Mouse (Mus musculus): ENCODE data around the gene Il4ra.

Il4ra gene

DNA sequence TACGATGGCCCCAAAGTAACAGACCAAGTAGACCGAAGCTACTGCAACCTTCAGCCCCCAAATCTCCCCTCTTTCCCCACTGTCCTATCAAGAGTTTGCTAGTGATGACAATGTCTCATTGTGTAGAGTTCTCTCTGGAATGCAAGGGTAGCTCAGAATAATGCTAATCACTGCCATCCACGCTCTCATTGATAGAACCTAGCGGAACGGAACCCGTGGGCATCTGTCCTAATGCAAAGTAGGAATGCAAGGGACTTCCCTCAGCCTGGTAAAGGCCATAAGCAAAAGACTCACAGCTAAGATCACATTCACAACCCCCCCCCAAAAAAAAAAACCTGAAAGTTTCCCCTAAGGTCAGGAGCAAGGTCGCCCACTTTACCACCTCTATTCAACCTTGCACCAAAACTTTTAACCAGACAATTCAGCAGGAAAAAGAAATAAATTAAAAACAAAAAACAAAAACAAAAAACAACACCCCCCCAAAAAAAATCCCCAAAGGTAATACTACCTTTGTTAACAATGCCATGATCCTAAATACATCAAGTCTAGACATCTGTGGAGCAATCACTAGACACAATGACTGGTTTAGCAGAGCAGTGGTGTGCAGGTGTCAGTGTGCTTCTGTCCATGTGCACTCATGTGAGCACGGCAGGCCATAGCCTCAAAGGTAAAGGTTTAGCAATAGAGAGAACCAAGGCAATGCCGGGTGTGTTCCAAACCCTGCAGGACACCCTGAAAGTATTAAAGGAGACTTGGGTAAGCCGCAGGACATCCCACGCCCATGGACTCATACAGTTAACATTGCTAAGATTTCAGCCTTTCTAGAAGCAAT is 45.8 kb downstream of the Il4ra start:
- CTCF ChIA-PET = interaction anchor here (0.8 to 2.0 kb wide), 3 partner anchors 9 to 16 kb away, joined by 3 to 6 read pairs (median 4); no protein-coding TSS in a partner anchor

DNA sequence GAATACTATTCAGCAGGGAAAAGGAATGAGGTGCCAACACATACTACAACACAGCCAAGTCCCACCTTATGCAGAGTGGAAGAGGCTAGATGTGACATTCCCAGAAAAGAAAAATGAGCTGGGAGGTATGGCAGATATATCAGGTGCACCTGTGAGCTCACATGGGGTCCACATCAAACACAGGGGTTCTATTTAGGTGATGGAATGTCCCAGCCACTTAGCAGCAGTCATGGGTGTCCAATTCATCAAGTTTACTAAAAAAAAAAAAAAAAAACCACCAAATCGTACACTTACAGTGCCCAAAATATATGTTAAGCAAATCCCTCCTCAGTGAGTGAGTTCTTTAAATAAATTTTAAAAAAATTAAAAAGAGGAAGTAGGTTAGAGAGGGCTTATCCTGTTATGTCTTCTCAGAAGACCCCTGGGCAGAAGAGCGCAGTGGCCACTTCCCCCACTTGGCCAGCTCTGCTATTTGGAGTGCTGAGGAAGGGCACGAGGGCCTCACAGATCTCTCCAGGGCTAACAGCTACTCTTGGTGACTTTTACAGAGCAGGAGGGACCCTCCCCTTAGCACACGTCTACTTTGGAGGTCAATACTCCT is 47.6 kb downstream of the Il4ra start:
- CTCF ChIA-PET = interaction anchor here (0.7 to 2.0 kb wide), 2 partner anchors 17 to 39 kb away, joined by 6 to 10 read pairs; no protein-coding TSS in a partner anchor

DNA sequence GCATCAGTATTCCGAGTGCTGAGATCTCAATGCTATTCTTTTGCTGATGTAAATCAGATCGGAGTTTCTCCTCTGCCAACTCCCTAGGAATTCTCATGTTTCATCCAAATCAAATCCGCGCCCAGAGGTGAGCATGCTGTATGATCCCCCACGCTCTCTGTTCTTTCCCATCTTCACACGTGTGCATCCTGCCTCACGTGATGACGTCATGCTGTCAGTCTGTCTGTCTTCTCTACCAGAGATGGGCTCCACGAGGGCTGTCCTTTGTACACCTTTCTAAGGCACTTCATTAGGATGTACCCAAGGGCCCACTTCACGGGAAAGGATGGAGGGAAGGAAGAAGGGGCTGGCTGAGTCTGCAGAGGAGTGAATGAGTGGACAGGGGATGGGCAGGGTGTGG is 48.2 kb downstream of the Il4ra start:
- CTCF ChIA-PET = no interaction called here

DNA sequence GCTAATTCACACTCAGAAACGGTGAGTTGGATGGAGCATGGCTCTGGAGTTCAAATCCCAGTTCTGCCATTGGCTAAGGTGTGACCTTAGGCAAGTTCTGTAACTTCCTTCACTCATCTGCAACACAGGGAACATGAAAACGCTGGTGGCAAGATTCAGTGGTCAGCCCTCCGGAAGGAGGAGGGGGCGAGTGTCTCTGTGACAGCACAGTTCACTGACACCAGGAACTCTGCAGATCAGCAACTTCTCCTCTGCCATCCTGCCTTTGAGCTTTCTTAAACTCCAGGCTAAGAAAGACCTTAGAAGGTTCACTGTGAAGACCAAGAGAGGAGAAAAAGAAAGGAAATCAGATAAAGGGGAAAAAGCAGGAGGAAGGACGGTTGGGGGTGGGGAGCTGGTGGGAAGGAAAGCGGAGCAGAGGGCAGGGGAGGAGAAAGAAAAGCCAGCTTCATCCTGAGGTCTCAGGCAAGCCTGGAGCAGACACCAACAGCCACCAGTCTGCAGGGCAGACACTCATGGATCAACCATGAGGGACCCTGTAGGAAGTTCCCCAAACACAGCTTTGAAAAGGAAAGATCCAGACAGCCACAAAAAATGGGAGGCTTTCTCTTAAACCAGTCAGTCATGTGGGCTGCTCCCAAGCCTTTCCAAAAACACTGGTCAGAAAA is 48.8 kb downstream of the Il4ra start:
- CTCF ChIA-PET = interaction anchor here (0.6 to 1.1 kb wide), 3 partner anchors 17 to 27 kb away, joined by 3 to 4 read pairs (median 3); no protein-coding TSS in a partner anchor

DNA sequence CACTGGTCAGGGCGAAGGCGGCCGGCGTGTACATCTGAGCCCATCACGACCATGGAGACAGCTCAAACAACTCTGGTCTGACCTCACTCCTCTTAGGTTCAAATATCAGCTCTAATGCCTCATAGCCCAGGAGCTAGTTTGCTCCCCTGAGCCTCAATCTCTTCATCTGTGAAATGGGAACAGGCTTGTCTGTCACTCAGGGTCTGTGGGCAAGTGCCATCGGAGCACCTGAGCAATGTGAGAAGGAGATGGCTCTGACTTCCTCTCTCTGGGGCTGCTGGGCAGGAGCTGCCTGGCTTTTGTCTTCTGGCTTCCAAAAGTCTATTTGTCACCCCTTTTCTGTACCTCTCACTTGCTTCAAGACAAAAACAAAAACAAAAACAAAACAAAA is 49.4 kb downstream of the Il4ra start:
- CTCF ChIA-PET = interaction anchor here (1.0 to 1.1 kb wide), 2 partner anchors 18 to 27 kb away, joined by 3 to 4 read pairs; no protein-coding TSS in a partner anchor

DNA sequence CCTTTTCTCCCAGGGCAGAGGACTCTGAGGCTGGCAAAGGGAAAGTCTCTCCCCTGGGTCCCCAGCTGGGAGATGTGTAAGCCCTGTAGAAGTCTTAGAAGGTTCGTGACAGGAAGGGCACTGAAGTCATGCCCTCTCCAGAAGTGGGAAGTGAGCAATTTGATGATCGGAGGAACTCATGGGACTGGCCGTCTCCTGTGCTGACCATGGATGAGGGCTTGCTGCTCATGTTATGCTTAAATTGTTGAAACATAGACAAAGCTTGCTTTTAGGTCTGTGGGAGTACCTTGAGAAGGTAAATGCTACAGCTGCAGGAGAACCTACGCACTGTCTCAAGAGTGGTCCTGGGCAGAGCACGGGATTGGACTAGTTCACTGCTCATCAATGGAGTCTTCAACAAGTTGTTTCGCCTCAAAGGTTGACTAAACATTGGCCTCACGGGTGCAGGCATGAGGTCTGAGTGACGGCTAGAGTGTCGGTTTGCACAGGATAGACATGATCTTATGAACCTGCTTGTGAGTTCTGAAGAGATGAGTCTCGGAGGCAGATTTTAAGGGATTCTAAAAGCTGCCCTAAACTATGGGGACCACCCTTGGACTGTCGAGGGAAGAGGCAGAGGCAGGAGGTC is 50.0 kb downstream of the Il4ra start:
- CTCF ChIA-PET = interaction anchor here (1.0 kb wide), 1 partner anchor 28 kb away, joined by 4 read pairs; no protein-coding TSS in a partner anchor

DNA sequence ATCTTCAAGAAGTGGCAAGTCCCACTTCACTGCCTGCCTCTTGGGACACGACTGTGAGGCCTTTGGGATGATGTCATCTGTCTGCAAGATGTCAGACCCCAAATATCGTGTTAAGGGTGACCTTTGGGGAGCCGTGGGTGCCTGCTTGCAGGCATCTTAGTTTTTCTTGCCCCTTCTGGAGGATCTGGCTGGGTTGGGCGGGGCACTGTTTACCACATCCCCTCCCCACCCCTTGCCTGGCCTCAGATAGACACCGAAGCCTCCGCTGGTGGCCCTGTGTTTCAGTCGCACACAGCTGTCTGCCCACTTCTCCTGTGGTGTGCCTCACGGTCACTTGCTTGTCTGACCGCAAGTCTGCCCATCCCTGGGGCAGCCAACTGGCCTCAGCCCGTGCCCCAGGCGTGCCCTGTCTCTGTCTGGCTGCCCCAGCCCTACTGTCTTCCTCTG is 51.3 kb downstream of the Il4ra start, which contains the start of gene Il21r:
Gene Il21r, plus strand, starts transcription at position 245 of the 447 bp plus-strand sequence.
- CTCF ChIA-PET = no interaction called here

DNA sequence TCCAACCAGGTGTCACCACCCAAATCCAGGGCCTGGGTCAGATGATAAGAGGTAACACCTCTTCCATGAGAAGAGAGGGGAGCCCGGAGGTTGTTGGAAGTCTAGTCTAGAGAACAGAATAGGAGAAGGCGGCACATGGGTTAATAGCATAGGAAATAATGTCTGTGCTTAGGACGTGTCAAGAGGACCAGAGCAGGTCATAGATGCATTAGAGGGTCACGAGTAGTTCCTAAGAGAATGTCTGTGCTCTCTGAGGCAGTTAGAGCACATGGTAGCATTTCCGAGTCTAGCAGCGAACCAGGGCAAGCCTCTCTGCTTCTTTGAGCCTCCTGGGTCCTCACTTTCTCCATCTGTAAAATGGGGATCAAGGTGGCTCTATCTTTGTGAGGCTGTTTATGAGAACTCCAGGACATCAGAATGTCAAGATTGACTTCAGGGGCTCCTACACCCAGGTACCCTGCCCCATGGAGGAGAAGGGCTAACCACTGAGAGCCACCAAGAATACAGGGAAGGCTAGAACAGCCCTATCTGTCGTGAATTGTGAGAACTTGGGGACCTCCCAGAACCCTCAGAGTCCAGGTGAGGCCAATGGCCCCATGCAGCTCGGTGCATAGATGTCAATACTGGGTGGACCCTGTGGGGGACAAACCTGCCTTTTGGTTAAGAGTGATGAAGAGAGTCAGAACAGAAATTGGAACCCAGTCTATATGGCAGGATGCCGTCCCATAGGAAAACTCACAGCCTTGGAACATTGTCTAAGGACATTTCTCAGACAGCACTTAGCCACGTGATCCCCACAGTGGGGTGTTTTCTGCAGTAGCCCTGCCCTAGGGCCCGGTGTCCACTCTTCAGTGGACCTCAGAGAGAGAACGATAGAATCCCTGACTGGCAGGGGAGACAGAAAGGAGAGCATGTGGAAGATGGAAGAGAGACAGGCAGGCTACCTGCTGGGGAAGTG is 52.7 kb downstream of the Il4ra start:
- CTCF ChIA-PET = no interaction called here

DNA sequence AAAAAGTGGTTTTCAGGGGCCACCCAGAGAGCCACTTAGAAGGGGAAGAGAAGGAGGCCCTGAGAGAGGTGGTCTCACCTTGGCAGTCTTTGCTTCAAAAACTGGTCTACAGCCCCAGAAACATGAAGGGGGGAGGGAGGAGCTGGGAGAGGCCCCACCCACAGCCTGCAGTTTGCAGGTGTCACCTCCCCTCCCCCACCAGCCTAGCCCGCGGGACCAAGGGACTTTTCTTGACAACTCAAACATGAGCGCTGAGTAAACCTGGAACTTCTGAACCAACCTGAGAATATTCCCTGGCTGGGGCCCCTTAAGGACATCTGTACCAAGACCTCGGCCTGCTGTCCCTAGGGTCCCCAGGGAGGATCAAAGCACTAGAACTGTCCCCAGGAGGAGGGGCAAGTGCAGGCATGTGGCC is 53.8 kb downstream of the Il4ra start:
- CTCF ChIA-PET = interaction anchor here (0.6 kb wide), 1 partner anchor 32 kb away, joined by 3 read pairs; no protein-coding TSS in a partner anchor

DNA sequence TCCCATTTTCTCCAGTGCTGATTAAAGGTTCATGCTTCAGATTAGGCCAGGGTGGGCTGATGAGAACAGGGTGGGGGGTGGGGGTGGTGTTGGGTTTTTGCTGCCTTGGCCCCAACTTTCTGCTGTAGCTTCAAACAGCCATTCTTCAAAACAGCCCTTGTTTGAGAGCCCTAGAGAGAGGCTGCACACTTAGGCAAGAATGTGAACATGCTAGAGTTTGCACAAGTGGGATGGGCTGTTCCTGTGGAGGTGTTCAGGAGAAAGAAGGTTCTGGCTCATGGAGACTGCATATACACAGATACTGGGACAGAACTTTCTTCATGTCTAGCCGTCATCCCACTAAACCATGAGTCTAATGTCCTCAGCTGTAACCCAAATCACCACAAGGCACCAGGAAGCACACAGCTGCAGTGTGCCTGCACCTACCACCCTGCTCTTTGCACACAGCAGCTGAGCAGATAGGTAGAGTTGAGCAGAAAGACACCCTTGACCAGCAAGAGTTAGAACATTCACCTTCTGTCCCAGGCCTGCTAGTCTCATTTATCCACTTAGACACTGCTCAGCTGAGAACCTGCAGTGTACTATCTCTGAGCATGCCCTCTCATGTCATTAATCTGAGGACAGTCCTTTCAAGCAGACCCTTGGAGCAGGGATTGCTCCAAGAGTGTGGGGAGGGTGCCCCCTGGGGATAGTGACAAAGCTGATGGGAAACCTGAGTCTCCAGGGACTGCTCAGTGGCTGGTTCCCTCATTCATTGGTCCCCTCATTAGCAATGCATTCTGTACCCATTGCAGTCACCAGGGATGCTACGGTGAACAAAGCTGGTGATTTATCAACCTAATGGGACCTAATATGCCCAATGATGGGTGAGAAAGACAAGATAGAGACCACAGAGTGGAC is 54.6 kb downstream of the Il4ra start:
- CTCF ChIA-PET = interaction anchor here (0.6 kb wide), 2 partner anchors 30 to 31 kb away, joined by 3 read pairs; no protein-coding TSS in a partner anchor

DNA sequence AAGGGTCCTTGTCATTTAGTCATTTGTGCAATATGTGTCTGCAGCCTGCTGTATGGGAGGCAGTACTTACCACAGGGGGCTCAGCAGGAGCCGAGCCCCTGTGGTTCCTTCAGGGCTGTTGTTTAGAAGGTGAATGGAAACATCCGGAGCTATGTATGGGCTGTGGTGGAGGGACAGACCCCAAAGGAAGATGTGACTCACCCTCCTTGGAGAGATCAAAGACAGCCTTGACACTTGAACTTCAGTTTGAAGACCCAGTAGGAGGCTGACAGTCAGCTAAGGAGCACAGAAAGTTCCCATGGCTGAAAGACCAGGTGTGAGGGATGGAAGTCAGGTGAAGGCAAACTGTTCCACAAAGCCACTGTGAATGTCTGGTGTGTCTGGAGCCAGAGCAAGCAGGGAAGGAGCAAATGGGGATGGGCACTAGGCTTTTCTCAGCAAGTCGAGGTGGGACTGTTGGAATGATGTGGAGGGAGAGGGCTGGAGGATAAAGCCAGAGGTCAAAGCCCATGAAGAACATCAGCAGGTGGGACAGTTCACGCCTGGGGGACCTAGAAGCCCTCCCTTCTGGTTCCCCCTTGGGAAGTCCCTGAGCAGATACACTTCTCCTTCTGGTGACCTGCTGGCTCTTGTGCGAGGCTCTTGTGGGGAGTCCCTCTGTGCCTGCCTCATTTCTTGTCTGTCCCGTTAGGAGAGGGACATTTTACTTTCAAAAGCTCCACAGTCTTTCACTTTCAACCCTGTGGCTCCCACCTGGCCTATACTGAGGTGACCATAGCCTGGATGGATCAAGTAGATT is 55.7 kb downstream of the Il4ra start:
- CTCF ChIA-PET = interaction anchor here (1.1 kb wide), 1 partner anchor 17 kb away, joined by 3 read pairs; no protein-coding TSS in a partner anchor

DNA sequence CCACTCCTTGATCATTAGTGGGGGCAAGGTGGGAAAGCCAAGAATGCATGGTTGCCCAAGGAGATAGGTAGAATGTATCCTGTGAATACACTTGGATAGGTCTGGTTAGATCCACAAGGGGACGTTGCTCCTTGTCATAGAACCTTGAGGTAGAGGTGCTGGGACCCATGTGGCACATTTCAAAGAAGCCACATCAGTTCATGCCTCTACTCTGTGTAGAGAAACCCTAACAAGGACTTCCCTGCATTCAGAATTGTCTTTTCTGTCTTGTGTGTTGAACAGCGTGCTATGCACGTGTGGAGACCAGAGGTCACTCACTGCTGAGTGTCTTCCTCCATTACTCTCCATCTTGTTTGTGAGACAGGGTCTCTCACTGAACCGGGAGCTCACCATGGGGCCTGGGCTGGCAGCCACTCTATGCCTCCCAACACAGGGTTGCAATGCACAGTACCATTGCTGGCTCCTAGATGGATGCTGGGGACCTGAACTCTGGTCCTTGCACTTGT is 56.3 kb downstream of the Il4ra start:
- CTCF ChIA-PET = interaction anchor here (1.1 kb wide), 1 partner anchor 16 kb away, joined by 3 read pairs; no protein-coding TSS in a partner anchor

DNA sequence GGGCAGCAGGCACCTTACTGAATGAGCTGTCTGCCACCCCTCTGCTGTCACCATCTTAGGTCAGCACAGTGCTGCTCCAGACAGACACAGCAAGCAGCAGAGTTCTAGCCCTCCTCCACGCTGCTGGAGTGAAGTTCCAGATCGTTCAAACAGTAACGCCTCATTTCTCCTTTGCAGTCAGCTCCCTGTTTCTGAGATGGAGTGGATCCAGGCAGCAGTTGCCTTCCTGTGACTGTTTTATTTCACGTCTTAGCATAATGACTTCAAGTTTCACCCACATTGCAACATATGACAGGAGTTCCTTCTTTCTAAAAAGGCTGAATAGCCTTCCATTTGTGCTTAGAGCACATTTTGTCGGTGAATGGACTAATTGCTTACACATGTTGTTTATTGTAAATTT is 61.7 kb downstream of the Il4ra start:
- CTCF ChIA-PET = no interaction called here

DNA sequence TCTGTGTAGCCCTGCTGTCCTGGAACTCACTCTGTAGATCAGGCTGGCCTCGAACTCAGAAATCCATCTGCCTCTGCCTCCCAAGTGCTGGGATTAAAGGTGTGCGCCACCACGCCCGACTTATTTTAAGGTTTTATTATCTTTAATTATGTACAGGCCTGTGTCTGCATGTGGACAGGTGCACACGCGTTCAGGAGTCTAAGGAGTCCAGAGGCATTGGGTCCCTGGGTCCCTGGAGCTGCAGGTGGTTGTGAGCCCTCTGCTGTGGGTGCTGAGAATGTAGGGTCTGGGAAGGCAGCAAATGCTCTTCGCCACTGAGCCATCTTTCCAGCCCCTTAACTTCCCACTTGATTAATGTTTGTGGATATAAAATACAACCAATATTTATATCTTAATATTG is 63.5 kb downstream of the Il4ra start:
- CTCF ChIA-PET = no interaction called here

DNA sequence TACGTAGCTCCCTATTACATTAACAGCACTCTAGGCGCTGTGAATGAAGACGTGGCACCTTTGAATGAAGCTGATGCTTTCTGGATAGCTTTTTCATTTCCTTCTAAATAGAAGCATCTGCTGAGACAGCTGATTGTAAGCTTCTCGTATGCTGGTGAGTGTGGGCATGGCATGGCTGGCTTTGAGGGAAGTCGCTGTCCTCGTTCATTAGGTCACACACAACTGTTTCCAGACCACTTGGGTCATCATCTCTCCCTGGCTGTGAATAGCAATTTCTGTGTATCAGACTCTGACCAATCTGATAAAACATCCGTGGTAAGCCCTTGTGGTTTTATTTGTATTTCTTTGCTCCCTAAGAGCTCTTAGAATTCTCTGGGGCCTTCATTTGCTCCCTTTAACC is 66.1 kb downstream of the Il4ra start:
- CTCF ChIA-PET = interaction anchor here (1.5 kb wide), 1 partner anchor 10 kb away, joined by 3 read pairs; no protein-coding TSS in a partner anchor

DNA sequence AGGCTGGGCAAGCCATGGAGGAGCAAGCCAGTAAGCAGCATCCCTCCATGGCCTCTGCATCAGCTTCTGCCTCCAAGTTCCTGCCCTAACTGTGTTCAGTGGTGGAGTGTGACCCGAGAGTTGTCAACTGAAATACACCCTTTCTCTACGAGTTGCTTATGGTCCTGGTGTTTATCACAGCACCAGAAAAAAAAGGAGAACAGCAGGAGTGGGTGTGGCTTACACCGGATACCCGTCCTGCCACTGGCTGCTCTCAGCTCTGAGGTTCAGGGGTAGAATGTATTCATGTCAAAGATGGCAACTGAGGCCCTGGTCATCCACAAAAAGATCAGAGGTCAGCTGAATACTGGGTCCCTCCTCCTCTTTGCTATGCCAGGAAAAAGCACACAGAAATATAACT is 68.2 kb downstream of the Il4ra start:
- CTCF ChIA-PET = no interaction called here

DNA sequence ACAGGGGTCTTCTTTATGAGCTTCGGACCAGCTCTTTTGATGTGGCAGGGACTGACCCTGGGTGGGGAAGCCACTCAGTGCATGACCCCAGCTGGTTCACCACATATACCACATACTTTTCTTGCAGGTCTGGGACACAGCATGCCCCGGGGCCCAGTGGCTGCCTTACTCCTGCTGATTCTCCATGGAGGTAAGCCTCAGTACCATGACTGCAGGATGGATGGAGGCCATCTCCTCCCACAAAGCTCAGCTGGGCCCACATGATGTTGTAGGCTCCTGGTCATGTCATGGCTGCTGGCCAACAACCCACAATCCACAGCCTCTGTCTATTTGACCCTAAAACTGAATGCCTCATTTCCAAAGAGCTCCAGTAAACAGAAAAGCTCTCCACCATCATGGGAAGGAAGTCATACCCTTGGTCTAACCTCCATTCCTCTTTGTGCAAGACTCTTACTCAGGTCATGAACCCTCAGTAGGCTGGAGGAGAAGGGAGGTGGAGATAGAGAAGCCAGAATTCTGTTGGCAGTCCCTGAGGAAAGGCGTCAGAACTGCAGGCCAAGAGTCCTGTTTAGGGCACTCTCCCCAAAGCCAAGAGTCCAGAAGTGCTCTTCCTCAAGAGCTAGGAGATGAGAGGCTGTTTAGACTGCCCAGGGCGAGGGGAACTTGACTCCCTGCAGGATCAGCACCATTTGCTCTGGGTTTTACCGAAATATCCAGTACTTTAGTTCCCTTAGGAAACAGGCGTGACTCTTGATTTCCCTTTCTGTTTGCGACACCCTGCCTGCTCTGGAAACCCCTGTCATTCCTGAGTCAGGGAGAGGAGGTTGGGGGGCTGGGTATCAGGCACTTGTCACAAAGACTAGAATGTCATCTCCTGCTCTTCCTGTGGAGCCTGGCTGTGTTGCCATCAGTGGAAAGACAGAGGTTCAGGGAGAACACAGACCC is 71.1 kb downstream of the Il4ra start:
- CTCF ChIA-PET = interaction anchor here (0.5 to 1.0 kb wide), 3 partner anchors 12 to 24 kb away, joined by 3 read pairs; no protein-coding TSS in a partner anchor

All from spleen, embryonic (tissue).